Mouse (Mus musculus) hindbrain, embryonic 15.5 days (tissue): ENCODE results near the gene Grik5. TPM values are rescaled to one million over a fixed set of nuclear protein-coding genes. Genes with fewer than 3 reads are reported as not detected.
"Not testable (repeated sequence)": the region's sequence is repeated elsewhere in the genome, so short reads cannot be mapped to it uniquely, and the experiment has no call there.

ENCODE experiments used
- ATAC-seq: fragments of 200-750 bp; cut with Nextera tagmentation; 2 replicates; pipeline ENCODE4 v1.8.0; 2017; ENCODE audit warnings: low read depth, moderate number of reproducible peaks, moderate TSS enrichment; ENCODE audit not compliant: low FRiP score
- H3K27ac ChIP-seq: fragments of 300-500 bp; sonication (generic); replicated peaks from 2 replicates; pipeline ENCODE4 v1.5.1; 2015; ENCODE audit warnings: mild to moderate bottlenecking, inconsistent platforms
- H3K27me3 ChIP-seq: fragments of 300-500 bp; sonication (generic); 2 replicates; pipeline ENCODE4 v1.6.1; 2015; ENCODE audit warnings: control low read depth, inconsistent platforms
- H3K36me3 ChIP-seq: fragments of 300-500 bp; sonication (generic); 2 replicates; pipeline ENCODE4 v1.6.1; 2015; ENCODE audit warnings: control low read depth, inconsistent platforms
- H3K4me1 ChIP-seq: fragments of 300-500 bp; sonication (generic); replicated peaks from 2 replicates; pipeline ENCODE4 v1.6.1; 2015; ENCODE audit warnings: control low read depth, inconsistent platforms
- H3K4me2 ChIP-seq: fragments of 300-500 bp; sonication (generic); 2 replicates; pipeline ENCODE4 v1.6.1; 2015; ENCODE audit warnings: moderate library complexity, mild to moderate bottlenecking, inconsistent platforms
- H3K4me3 ChIP-seq: fragments of 300-500 bp; sonication (generic); 2 replicates; pipeline ENCODE4 v1.5.1; 2015; ENCODE audit warnings: mild to moderate bottlenecking, inconsistent platforms
- H3K9ac ChIP-seq: fragments of 300-500 bp; sonication (generic); 2 replicates; pipeline ENCODE4 v1.6.1; 2015; ENCODE audit warnings: inconsistent platforms
- H3K9me3 ChIP-seq: fragments of 300-500 bp; sonication (generic); 2 replicates; pipeline ENCODE4 v1.6.1; 2016; ENCODE audit warnings: control low read depth, inconsistent platforms
- WGBS: fragments of 180-500 bp; shearing (Covaris S2); methylation state at CpG from one replicate; pipeline ENCODE4 v1.1.7; 2015; 5-methylcytosine and 5-hydroxymethylcytosine counted together
- polyA plus RNA-seq: library from polyadenylated mRNA; unstranded; fragments of >200 nt; fragmentation: Nextera tagmentation; extraction: Ambion mirVana; gene quantifications from 2 replicates; pipeline ENCODE4 v1.2.1, GENCODE M21; 2015

Gene Grik5
- polyA plus RNA-seq, 1 experiment from 2014 or later: 18.5 TPM

DNA sequence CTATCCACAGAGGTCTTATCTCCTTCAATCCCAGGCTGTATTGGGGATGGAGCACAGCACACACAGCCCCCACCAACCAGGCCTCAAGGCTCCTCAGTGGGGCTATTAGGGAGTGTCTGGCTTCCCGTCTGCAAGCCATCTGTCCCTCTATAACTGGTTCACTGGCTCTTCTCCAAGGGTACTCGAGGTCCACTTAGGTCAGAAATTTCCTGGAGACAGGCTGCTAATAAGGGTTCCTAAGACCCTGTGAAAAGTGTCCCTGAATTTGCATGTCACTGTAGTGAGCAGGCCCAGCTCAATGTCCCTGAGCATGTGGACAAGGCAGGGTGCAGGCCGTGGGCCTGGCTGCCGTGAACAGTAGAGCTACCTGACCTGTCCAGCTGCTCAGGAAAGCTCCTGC is 15.2 kb downstream of the Grik5 start:
- no peak for ATAC-seq
- WGBS: 75% methylated on average over 4 of the region's 4 CpGs
- Histone ChIP-seq H3K4me1 (no peaks in the 10 kb centered on the region), H3K27me3 (no peaks in the 10 kb centered on the region), H3K27ac (no peak overlapping the region), H3K4me3 (no peak overlapping the region), H3K9me3 (no peaks in the 10 kb centered on the region), H3K9ac (no peak overlapping the region), H3K4me2 (no peak overlapping the region), H3K36me3 (peaks cover 75% of the 10 kb centered on the region)

DNA sequence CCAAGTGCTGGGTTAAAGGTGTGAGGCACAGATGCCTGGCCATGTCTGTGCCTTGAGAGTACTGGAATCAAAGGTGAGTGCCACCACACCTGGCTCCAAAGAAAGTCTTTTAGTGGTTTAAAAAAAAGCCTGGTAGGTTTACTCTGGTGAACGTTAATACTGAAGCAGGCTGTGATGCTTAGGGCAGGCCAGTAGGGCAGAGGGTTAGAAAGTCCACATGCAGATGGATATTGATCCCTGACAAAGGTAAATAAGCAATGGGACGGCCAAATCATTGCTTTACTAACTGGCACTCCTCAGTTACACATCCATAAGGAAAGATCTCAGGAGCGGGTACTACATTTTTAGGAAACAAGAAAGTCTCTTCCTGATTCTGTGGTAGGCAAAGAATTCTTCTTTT is 19.6 kb downstream of the Grik5 start:
- Histone ChIP-seq H3K36me3 (peaks cover 65% of the 10 kb centered on the region), H3K9me3 (no peaks in the 10 kb centered on the region), H3K4me3 (no peak overlapping the region), H3K27ac (no peak overlapping the region), H3K27me3 (no peaks in the 10 kb centered on the region), H3K4me1 (no peaks in the 10 kb centered on the region), H3K4me2 (no peak overlapping the region), H3K9ac (no peak overlapping the region)
- 95% methylated on average over 3 of the region's 3 CpGs for WGBS
- no peak for ATAC-seq

DNA sequence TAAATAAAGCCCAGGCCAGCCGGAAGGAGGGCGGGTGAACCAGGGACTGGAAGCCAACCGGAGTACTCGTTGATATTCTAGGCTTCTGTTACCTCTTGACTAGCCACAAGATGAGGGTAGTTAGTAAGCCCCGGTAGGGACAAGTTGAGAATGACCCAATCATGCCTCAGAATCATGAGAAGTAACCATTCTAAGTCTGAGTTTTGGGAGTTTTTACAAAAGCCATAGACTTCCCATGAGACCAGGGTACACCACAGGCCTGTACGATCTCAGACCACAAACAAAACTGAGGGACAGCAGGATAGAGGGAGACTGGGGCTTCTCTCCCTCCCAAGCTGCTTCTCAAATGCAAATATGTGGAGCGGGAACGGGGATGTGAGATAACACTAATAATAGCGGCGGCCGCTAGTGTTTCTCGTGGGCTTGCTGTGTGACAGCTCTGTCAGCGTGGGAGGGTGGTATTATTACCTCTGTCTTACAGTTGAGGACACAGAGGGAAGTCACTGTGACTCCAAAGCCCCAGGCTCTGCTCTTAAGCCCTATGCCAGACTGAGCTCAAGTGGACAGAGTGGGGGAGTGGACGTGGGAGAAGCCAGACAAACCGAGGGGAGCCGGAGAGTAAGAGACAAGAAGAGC is 22.7 kb downstream of the Grik5 start:
- Histone ChIP-seq H3K4me2 (no peak overlapping the region), H3K9ac (no peak overlapping the region), H3K4me1 (no peaks in the 10 kb centered on the region), H3K36me3 (peaks cover 61% of the 10 kb centered on the region), H3K27ac (no peak overlapping the region), H3K9me3 (no peaks in the 10 kb centered on the region), H3K4me3 (no peak overlapping the region), H3K27me3 (no peaks in the 10 kb centered on the region)
- ATAC-seq: no peak
- WGBS: 79% methylated on average over 16 of the region's 16 CpGs

DNA sequence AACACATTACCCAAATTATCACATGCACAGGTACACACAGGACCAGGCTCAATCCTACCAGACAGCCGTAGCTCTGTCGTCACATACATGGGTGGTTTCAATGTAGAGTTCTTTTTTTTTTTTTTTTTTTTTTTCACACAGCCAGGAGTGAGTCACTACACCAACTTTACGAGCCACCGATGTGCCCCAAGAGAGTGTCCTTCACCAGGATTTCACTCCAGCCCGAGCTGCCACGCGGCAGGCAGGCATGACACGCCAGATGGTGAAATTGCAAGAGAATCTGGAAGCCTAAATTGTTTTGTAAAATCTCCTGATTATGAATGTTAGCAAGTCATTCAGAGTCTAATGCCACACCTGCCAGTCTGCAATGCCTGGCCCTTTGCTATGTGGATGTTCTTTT is 24.8 kb downstream of the Grik5 start:
- Histone ChIP-seq H3K9me3 (no peaks in the 10 kb centered on the region), H3K4me3 (no peak overlapping the region), H3K9ac (no peak overlapping the region), H3K27me3 (no peaks in the 10 kb centered on the region), H3K36me3 (peaks cover 77% of the 10 kb centered on the region), H3K27ac (no peak overlapping the region), H3K4me2 (no peak overlapping the region), H3K4me1 (no peaks in the 10 kb centered on the region)
- 76% methylated on average over 8 of the region's 8 CpGs for WGBS
- ATAC-seq: no peak

DNA sequence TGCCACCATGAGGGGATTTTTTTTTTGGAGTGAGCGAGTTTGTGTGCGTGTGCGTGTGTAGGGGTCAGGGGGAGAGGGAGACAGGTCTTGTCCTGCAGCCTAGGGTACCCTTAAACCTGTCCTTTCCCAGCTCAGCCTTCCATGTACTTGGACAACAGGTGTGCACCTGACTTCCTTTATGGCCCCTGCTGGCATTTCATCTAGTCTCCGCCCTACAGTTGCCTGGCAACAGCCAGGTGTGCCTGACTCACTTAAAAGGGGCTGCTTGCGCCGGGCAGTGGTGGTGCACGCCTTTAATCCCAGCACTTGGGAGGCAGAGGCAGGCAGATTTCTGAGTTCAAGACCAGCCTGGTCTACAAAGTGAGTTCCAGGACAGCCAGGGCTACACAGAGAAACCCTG is 27.5 kb downstream of the Grik5 start:
- H3K9me3 ChIP-seq, H3K4me2 ChIP-seq, H3K4me3 ChIP-seq, H3K27me3 ChIP-seq, H3K9ac ChIP-seq, H3K4me1 ChIP-seq, ATAC-seq, H3K27ac ChIP-seq: not testable (repeated sequence)
- peaks cover 80% of the 10 kb centered on the region for H3K36me3 ChIP-seq
- WGBS: 95% methylated on average over 7 of the region's 7 CpGs

DNA sequence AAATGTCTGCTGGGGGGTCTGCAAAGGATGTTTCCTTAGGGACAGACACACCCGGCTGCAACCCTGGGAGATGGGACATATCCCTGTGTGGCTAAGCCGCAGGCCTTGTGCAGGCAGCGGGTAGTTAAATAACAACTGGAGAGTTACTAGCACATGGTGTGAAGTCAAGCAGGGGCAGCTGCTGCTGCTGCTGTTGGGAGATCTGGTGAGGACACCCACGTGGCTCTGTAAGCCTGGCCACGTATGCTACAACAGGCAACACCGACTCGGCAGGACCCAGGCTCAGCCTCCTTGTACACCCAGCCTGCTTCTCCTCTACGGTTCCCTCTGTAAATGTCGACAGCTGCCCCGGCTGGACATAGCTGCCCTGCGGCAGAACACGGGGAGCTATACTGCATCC is 30.2 kb downstream of the Grik5 start:
- Histone ChIP-seq H3K27me3 (no peaks in the 10 kb centered on the region), H3K36me3 (peaks cover 71% of the 10 kb centered on the region), H3K9ac (no peak overlapping the region), H3K4me1 (no peaks in the 10 kb centered on the region), H3K9me3 (no peaks in the 10 kb centered on the region), H3K4me3 (no peak overlapping the region), H3K4me2 (no peak overlapping the region), H3K27ac (no peak overlapping the region)
- ATAC-seq: no peak
- WGBS: 92% methylated on average over 12 of the region's 12 CpGs

DNA sequence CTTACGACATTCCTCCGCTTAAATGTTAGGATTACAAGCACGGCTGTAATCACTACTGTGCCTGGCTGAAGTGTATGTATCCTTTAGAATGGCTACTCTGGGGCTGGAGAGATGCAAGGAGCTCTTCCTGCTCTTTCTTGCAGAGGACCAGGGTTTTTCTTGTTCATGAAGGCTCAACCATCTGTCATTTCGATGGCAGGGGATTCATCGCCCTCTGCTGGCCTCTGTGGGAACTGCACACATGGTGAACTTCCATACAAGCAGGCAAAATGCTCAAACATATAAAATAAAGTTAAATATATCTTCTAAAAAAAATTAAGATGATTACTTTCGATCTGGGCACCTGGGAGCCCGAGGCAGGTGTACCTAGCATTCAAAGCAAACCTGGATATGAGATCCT is 36.2 kb downstream of the Grik5 start:
- WGBS: 51% methylated on average over 7 of the region's 7 CpGs
- Histone ChIP-seq H3K9ac (no peak overlapping the region), H3K27ac (peak overlapping the region; percentile 1; the same call in 1 of the 2 replicates), H3K4me2 (no peak overlapping the region), H3K36me3 (peaks cover 51% of the 10 kb centered on the region), H3K4me1 (no peaks in the 10 kb centered on the region), H3K4me3 (no peak overlapping the region), H3K27me3 (no peaks in the 10 kb centered on the region), H3K9me3 (no peaks in the 10 kb centered on the region)
- ATAC-seq: no peak

DNA sequence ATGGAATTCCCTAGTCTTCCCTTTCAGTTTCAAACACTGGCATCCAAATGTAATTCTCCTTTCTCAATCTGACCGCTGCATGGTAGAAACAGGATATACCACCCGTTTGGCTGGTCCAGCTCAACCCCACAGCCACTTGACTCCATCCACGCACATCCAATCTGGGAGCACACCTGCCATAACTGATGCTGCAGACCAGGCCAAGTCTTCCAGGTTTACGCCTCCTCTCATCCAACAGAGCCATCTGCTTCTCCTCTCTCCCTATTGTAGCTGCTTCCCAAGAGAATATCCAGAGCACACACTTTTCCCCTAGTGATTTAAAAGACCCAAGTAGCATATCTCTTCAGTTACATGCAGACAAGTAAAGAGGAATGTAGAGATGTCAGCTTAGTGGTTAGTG is 37.4 kb downstream of the Grik5 start:
- Histone ChIP-seq H3K27me3 (no peaks in the 10 kb centered on the region), H3K9ac (no peak overlapping the region), H3K9me3 (no peaks in the 10 kb centered on the region), H3K27ac (no peak overlapping the region), H3K4me1 (no peaks in the 10 kb centered on the region), H3K36me3 (peaks cover 41% of the 10 kb centered on the region), H3K4me2 (no peak overlapping the region), H3K4me3 (no peak overlapping the region)
- ATAC-seq: no peak
- 86% methylated on average over 4 of the region's 4 CpGs for WGBS

DNA sequence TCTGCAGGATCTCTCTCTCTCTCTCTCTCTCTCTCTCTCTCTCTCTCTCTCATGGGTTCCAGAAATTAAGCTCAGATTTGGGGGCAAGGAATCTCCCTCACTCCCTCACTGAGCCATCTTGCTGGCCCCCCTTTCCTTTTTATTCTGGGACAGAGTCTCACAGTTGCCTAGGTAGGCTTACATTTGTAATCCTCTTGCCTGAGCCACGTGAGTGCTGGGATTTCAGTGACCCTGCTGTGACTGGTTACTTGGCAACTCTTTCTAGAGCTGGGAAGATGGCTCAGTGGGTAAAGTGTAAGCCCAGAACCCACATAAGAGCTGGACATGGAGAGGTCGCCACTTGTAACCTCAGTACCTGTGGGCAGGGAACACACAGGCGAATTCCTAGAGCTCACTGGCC is 40.6 kb downstream of the Grik5 start:
- H3K9me3 ChIP-seq: no peaks in the 10 kb centered on the region
- no peaks in the 10 kb centered on the region for H3K27me3 ChIP-seq
- H3K4me3 ChIP-seq: no peak overlapping the region
- H3K4me1 ChIP-seq: no peaks in the 10 kb centered on the region
- ATAC-seq: no peak
- H3K9ac ChIP-seq: no peak overlapping the region
- WGBS: 66% methylated on average over 3 of the region's 3 CpGs
- no peak overlapping the region for H3K27ac ChIP-seq
- H3K36me3 ChIP-seq: peaks cover 34% of the 10 kb centered on the region
- H3K4me2 ChIP-seq: no peak overlapping the region

DNA sequence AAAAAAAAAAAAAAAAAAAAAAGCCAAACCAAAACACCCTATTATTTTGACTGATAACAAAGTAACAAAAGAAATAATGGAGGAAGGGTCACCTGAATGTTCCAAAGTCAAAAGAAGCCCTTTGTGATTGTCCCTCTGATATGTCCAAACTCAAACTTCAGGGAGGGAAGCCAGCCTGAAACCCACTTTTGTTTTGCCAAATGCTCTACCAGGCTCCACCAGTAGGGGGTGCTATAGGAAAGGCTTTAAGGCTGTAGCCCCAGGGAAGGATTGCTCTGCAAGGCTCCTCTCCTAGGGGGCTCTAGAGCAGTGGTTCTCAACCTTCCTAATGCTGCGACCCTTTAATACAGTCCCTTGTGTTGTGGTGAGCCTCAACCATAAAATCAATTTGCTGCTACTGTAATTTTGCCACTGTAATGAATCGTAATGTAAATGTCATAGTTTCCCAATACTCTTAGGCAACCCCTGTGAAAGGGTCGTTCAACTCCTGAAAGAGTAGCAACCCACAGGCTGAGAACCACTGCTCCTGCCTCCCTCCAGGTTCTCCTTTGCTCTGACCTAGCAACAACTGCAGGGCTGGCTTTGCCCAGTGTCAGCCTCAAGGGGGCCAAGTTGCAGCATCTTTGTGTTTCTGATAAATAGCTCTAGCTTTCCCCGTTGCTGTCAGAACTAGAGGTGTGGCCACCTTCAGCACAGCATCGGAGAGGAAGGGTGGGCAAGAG is 42.0 kb downstream of the Grik5 start:
- Histone ChIP-seq H3K27me3 (no peaks in the 10 kb centered on the region), H3K27ac (peak overlapping the region; percentile 5; the same call in 1 of the 2 replicates), H3K4me2 (no peak overlapping the region), H3K9me3 (no peaks in the 10 kb centered on the region), H3K4me3 (no peak overlapping the region), H3K36me3 (peaks cover 20% of the 10 kb centered on the region), H3K4me1 (no peaks in the 10 kb centered on the region), H3K9ac (no peak overlapping the region)
- peak; percentile 67; the same call in 1 of the 2 replicates for ATAC-seq
- WGBS: 40% methylated on average over 5 of the region's 5 CpGs

DNA sequence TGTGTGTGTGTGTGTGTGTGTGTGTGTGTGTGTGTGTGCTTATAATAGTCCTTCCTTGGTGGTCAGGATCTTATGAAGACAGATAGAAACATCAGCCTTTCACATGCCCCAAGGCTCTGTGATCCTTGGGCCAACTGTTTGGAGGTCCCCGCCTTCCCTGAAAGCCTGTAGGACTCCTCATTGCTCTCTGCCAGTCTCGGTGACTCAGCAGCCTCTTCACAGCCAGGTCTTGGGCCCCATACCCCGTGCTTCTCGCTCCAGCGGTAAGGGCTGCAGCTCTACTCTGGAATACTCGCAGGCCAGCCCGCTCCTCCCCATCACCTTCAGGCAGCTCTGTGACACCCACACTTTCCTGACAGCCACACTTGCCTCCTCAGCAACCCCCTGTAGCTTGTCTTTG is 45.7 kb downstream of the Grik5 start:
- Histone ChIP-seq H3K27ac (no peak overlapping the region), H3K4me3 (no peak overlapping the region), H3K36me3 (peaks cover 33% of the 10 kb centered on the region), H3K4me2 (no peak overlapping the region), H3K27me3 (no peaks in the 10 kb centered on the region), H3K4me1 (no peaks in the 10 kb centered on the region), H3K9me3 (no peaks in the 10 kb centered on the region), H3K9ac (no peak overlapping the region)
- 63% methylated on average over 7 of the region's 7 CpGs for WGBS
- ATAC-seq: no peak

DNA sequence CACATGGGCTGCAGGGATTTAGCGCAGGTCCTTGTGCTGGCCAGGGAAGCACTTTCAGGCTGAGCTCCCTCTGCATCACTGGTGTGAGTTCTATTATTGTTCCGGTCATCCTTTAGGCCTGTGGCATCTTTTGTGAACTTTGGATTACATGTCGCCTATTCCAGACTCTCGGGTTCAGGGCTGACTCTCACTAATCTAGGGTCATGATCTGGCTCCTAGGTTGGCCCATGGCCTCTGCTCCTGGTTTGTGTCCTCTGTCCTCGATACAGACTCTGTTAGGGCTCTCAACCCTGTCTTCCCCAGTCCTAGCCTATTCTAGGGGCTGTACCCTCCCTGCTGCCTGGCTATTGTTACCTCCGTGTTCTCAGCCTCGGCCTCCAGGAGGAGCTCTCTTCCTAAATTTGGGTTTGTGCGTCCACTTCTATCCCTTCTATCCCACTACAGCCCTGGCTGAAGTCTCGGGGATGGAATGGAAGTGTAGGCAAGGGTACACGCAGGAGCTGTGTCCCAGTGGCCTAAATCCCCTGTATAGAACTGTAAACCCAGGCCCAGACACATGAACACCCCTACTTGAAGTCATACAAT is 46.2 kb downstream of the Grik5 start:
- no peak overlapping the region for H3K4me3 ChIP-seq
- no peaks in the 10 kb centered on the region for H3K27me3 ChIP-seq
- no peak overlapping the region for H3K27ac ChIP-seq
- no peaks in the 10 kb centered on the region for H3K4me1 ChIP-seq
- no peak overlapping the region for H3K4me2 ChIP-seq
- H3K9me3 ChIP-seq: no peaks in the 10 kb centered on the region
- no peak overlapping the region for H3K9ac ChIP-seq
- ATAC-seq: no peak
- H3K36me3 ChIP-seq: peaks cover 38% of the 10 kb centered on the region
- 61% methylated on average over 10 of the region's 10 CpGs for WGBS
